Mouse (Mus musculus): ENCODE measurements around the gene 1700029H14Rik.

GRCm38 (mm10) chr8:13501221-13501620, 61.0 kb downstream of the 1700029H14Rik start:
- TF ChIP-seq POLR2A (IDR thresholded peaks at IDR 0.05; ENCODE audit: borderline replicate concordance, insufficient read depth, low read length) (no peak), CTCF (IDR thresholded peaks at IDR 0.05; ENCODE audit: borderline replicate concordance, insufficient read depth, low read depth, low read length) (no peak)

Data from cerebellum, adult 2 months (tissue).